Mouse (Mus musculus) heart, embryonic 13.5 days (tissue): ENCODE data around the gene Dock11. TPM values are rescaled to one million over a fixed set of nuclear protein-coding genes. Genes with fewer than 3 reads are reported as not detected.

Experiments
- ATAC-seq: fragments of 200-750 bp; cut with Nextera tagmentation; 2 replicates; pipeline ENCODE4 v1.8.0; 2017; ENCODE audit warnings: moderate TSS enrichment; ENCODE audit not compliant: insufficient number of reproducible peaks, low FRiP score, low TSS enrichment; ENCODE audit errors: extremely low read depth
- H3K27ac ChIP-seq: fragments of 300-500 bp; sonication (generic); replicated peaks from 2 replicates; pipeline ENCODE4 v1.5.1; 2015; ENCODE audit warnings: moderate library complexity, mild to moderate bottlenecking, inconsistent platforms
- H3K27me3 ChIP-seq: fragments of 300-500 bp; sonication (generic); replicated peaks from 2 replicates; pipeline ENCODE4 v1.6.1; 2015; ENCODE audit warnings: mild to moderate bottlenecking, inconsistent platforms
- H3K36me3 ChIP-seq: fragments of 300-500 bp; sonication (generic); 2 replicates; pipeline ENCODE4 v1.6.1; 2015; ENCODE audit warnings: mild to moderate bottlenecking, inconsistent platforms
- H3K4me1 ChIP-seq: fragments of 300-500 bp; sonication (generic); 2 replicates; pipeline ENCODE4 v1.6.1; 2015; ENCODE audit warnings: inconsistent platforms
- H3K4me2 ChIP-seq: fragments of 300-500 bp; sonication (generic); 2 replicates; pipeline ENCODE4 v1.6.1; 2015; ENCODE audit warnings: inconsistent platforms, mild to moderate bottlenecking, moderate library complexity
- H3K4me3 ChIP-seq: fragments of 300-500 bp; sonication (generic); 2 replicates; pipeline ENCODE4 v1.5.1; 2015; ENCODE audit warnings: moderate library complexity, mild to moderate bottlenecking, inconsistent platforms
- H3K9ac ChIP-seq: fragments of 300-500 bp; sonication (generic); 2 replicates; pipeline ENCODE4 v1.6.1; 2015; ENCODE audit warnings: inconsistent platforms, mild to moderate bottlenecking, moderate library complexity
- H3K9me3 ChIP-seq: fragments of 300-500 bp; sonication (generic); 2 replicates; pipeline ENCODE4 v1.6.1; 2016; ENCODE audit warnings: inconsistent platforms
- WGBS: fragments of 180-500 bp; shearing (Covaris S2); methylation state at CpG from one replicate; pipeline ENCODE4 v1.1.7; 2015; ENCODE audit warnings: mixed read lengths; 5-methylcytosine and 5-hydroxymethylcytosine counted together
- polyA plus RNA-seq: library from polyadenylated mRNA; unstranded; fragments of >200 nt; fragmentation: Nextera tagmentation; extraction: Ambion mirVana; gene quantifications from 2 replicates; pipeline ENCODE4 v1.2.1, GENCODE M21; 2015

The Dock11 gene
- polyA plus RNA-seq, 1 experiment from 2014 or later: 7.2 TPM

DNA sequence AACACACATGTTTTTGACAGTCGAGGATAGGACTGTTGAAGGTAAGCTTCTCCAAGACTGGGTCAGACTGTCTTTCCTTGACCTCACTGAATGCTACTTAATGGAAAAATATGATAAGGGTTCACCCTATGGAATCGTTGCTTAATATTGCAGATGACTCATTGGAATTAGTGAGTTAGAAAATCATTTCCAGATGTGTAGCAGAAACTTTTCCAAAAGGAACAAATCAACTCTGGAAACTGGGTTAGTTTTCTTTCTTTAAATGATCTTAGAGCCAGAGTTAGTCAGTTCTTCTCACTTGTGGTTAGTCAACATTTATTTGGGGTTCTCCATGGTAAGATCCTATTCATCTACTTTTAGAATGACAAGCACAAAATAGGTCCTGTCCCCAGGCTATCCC lies 30.9 kb downstream of the Dock11 start:
- Histone ChIP-seq H3K4me2 (no peak overlapping the region), H3K9ac (no peak overlapping the region), H3K27me3 (no peaks in the 10 kb centered on the region), H3K36me3 (no peaks in the 10 kb centered on the region), H3K4me3 (no peak overlapping the region), H3K27ac (peak overlapping the region; percentile 48; the same call in 1 of the 2 replicates), H3K4me1 (0 out of 2 replicates have a peak, but pooled peaks cover 3% of the 10 kb centered on the region), H3K9me3 (no peaks in the 10 kb centered on the region)
- ATAC-seq: no peak
- WGBS: 64% methylated on average over 2 of the region's 2 CpGs

DNA sequence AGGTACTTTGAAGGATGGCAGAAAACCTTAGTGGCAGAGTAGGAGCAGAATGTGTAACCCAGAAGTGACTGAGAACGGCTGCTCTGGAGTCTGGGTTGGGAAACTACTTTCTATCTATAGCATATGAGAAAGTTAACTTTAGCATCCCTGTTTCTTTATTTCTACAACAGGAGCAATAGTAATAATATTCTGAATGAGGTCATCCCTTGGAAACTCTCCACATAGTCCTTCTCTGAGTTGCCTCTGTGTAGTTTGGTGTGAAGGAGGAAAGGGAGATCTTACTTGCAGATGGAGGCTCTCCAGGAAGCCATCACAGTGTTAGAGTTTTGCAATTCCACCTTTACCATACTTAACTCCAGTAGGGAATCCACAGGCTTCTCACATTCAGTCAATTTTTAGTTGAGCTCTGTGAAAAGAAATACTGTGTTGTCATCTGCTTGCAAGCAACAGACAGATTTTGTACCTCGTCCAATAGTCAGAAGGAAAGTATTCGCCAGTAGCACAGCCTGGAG lies 31.5 kb downstream of the Dock11 start:
- Histone ChIP-seq H3K27me3 (no peaks in the 10 kb centered on the region), H3K4me1 (0 out of 2 replicates have a peak, but pooled peaks cover 3% of the 10 kb centered on the region), H3K27ac (peak overlapping the region; percentile 48; the same call in 1 of the 2 replicates), H3K36me3 (no peaks in the 10 kb centered on the region), H3K4me3 (no peak overlapping the region), H3K4me2 (no peak overlapping the region), H3K9me3 (no peaks in the 10 kb centered on the region), H3K9ac (no peak overlapping the region)
- WGBS: 56% methylated on average over 3 of the region's 3 CpGs
- ATAC-seq: no peak

DNA sequence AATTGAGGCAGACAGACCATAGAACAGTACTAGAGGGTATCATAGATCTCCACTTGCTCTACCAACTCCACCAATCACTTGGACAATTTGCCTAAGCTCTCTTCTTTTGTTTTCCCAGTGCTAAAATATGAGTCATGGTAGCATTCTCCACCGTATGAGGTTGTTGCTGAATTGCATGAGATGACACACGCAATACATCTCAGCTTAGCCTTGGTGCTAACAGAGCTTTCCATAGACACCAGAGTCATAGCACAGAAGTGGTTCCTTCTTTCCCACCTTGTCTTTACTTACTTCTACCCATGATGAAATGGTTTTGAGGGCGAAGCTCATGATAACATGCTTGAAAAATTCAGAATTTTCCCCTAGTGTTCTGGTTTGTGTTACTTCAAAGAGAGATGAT lies 33.3 kb downstream of the Dock11 start:
- no peak overlapping the region for H3K4me2 ChIP-seq
- H3K27ac ChIP-seq: no peak overlapping the region
- no peak overlapping the region for H3K4me3 ChIP-seq
- H3K4me1 ChIP-seq: 0 out of 2 replicates have a peak, but pooled peaks cover 3% of the 10 kb centered on the region
- no peak for ATAC-seq
- no peaks in the 10 kb centered on the region for H3K9me3 ChIP-seq
- no peaks in the 10 kb centered on the region for H3K27me3 ChIP-seq
- 68% methylated on average over 3 of the region's 3 CpGs for WGBS
- no peaks in the 10 kb centered on the region for H3K36me3 ChIP-seq
- no peak overlapping the region for H3K9ac ChIP-seq

DNA sequence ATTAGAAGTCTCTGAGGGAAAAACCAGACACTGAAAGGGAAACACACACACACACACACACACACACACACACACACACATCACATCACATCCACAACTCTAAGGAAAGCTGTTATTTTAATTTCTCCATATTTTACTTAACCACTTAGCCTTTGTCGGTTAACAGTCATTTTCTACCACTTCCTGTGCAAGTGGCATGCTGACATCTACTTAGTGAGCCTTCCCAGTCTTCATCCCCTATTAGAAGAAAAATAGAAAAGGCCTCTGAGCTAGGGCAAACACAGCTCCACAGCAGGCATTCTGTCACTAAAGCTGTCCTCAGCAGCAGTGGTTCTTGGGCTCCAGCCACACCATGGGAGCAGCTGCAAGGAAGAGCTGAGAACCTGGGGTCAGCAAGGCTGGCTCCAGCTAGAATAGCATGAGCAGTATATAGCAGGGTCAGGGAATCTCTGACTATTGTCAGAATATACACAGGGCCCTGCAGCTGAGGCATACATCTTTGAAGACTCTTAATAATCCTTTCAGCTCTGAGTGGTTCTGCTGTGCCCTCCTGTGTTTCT lies 36.2 kb downstream of the Dock11 start:
- Histone ChIP-seq H3K9ac (no peak overlapping the region), H3K27ac (no peak overlapping the region), H3K4me1 (peaks cover 8% of the 10 kb centered on the region; the same call in 1 of the 2 replicates), H3K4me2 (no peak overlapping the region), H3K36me3 (no peaks in the 10 kb centered on the region), H3K4me3 (no peak overlapping the region), H3K27me3 (no peaks in the 10 kb centered on the region), H3K9me3 (no peaks in the 10 kb centered on the region)
- 27% methylated on average over 1 of the region's 1 CpGs for WGBS
- no peak for ATAC-seq

DNA sequence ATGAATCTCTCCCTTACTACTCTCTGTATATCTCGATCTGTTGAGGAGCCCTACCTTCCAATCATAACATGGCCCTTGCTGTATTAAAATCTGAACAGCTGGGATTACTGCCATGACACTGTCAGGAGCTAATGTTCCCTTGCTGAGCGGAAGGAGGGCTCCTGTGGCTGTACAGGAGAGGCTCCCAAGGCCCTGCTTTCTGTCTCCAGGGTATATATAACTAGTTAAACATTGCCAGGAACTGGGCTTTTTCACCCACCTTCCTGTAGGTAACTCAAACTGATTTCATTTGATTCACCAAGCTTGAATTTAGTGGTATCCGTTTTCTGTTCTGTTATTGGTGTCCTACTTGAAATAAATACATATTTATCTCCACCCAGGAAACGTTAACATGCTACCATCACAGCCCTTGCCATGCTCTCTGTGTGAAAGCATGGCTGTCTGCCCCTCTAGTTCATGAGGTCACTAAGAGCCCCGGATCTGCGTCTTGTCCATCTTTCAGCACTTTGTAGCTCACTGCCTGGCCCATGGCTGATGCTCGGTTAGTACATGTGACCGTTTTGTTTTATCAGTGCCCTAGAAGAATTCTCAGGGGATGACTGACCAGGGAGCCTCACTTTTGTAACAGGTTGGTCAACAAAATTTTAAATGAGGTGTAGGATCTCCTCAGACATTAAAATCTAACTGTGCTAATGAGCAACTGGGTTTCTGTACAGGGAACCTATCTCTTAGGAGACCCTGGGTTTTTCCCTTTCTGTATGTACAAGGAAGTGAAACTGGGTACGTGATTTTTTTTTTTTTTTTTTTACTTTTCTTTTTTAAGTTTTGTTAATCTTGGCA lies 41.7 kb downstream of the Dock11 start:
- peak overlapping the region; percentile 54 for H3K27ac ChIP-seq
- 41% methylated on average over 9 of the region's 9 CpGs for WGBS
- H3K4me3 ChIP-seq: no peak overlapping the region
- no peaks in the 10 kb centered on the region for H3K9me3 ChIP-seq
- no peak overlapping the region for H3K4me2 ChIP-seq
- H3K4me1 ChIP-seq: peaks cover 14% of the 10 kb centered on the region
- H3K27me3 ChIP-seq: no peaks in the 10 kb centered on the region
- H3K9ac ChIP-seq: no peak overlapping the region
- ATAC-seq: no peak
- no peaks in the 10 kb centered on the region for H3K36me3 ChIP-seq

DNA sequence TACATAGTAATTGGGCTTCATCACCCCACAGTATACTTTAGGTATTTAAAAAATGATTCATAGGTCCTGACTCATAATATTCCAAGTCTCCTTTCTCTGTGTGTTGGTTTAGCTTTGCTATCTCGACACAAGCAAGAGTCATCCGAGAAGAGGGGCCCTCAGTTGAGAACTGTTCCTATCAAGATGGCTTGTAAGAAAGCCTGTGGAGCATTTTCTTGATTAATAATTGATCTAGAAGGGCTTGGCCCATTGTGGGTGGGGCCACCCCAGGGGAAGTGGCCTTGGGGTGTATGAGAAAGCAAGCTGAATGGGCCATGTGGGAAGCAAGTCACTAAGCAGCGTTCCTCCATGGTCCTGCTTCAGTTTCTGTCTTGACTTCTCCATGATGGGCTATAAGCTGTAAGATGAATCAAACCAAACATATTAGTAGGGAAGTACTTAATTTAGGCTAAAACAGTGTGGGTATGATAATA lies 42.3 kb downstream of the Dock11 start:
- Histone ChIP-seq H3K9ac (no peak overlapping the region), H3K4me3 (no peak overlapping the region), H3K27me3 (no peaks in the 10 kb centered on the region), H3K4me2 (no peak overlapping the region), H3K27ac (no peak overlapping the region), H3K36me3 (no peaks in the 10 kb centered on the region), H3K9me3 (no peaks in the 10 kb centered on the region), H3K4me1 (peaks cover 16% of the 10 kb centered on the region)
- no peak for ATAC-seq
- 52% methylated on average over 3 of the region's 3 CpGs for WGBS

DNA sequence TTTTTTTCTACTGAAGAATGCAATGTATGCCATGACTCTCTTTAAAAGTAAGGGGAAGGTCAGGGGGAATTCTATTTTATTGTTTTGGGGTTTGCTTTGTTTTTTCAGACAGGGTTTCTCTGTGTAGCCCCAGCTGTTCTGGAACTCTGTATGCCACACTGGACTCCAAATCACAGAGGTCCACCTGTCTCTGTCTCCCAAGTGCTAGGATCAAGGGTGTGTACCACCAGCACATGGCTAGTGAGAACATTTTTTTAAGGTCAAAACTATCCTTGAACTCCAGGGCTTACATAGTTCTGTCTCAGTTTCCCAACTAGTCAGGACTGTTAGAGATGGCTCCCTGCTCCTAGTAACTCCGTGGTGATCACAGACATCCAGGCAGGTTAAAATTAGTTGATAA lies 43.3 kb downstream of the Dock11 start:
- Histone ChIP-seq H3K27ac (no peak overlapping the region), H3K4me3 (no peak overlapping the region), H3K9me3 (no peaks in the 10 kb centered on the region), H3K9ac (no peak overlapping the region), H3K36me3 (no peaks in the 10 kb centered on the region), H3K4me2 (no peak overlapping the region), H3K4me1 (peaks cover 16% of the 10 kb centered on the region), H3K27me3 (no peaks in the 10 kb centered on the region)
- WGBS: 31% methylated on average over 1 of the region's 1 CpGs
- no peak for ATAC-seq

DNA sequence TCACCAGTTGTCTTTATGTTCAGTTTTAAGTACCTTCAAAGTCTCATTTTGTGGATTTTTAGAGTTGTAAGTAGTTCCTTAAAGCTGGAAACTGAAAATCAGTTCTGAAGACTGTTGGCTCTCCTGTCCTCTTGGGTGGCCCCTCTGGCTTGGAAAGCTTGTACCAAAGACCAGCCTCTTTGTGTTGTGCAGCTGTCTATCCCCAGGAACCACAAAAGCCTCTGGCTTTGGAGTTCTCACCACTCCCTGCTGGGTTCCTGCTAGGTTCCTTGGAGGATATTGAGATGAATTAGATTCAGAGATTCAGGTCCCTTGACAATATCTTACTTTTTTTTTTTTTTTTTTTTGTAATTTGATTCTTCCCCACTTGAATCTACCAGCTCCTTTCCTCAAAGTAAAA lies 44.3 kb downstream of the Dock11 start:
- H3K4me1 ChIP-seq: peaks cover 12% of the 10 kb centered on the region
- no peaks in the 10 kb centered on the region for H3K36me3 ChIP-seq
- no peak overlapping the region for H3K4me2 ChIP-seq
- no peaks in the 10 kb centered on the region for H3K9me3 ChIP-seq
- ATAC-seq: no peak
- H3K27me3 ChIP-seq: no peaks in the 10 kb centered on the region
- H3K27ac ChIP-seq: no peak overlapping the region
- H3K9ac ChIP-seq: no peak overlapping the region
- no peak overlapping the region for H3K4me3 ChIP-seq

DNA sequence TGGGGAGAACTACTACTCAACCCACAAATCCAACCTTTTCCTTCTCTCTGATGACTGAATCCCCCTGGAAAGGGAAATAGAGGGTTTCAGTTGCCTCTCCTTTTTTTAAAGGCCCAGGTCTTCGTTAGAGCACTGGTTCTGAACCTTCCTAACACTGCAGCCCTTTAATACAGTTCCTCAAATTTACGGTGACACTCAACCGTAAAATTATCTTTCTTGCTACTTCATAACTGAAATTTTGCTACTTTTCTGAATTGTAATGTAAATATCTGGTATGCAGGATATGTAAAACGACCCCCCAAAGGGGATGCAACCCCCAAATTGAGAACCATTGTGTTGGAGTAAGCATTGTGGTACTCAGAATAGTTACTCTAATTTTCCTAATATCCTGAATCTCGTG lies 49.5 kb downstream of the Dock11 start:
- no peak overlapping the region for H3K4me2 ChIP-seq
- no peaks in the 10 kb centered on the region for H3K36me3 ChIP-seq
- 0 out of 2 replicates have a peak, but pooled peaks cover 2% of the 10 kb centered on the region for H3K4me1 ChIP-seq
- H3K27ac ChIP-seq: no peak overlapping the region
- no peaks in the 10 kb centered on the region for H3K9me3 ChIP-seq
- no peak overlapping the region for H3K9ac ChIP-seq
- H3K27me3 ChIP-seq: no peaks in the 10 kb centered on the region
- H3K4me3 ChIP-seq: no peak overlapping the region
- 67% methylated on average over 5 of the region's 5 CpGs for WGBS
- no peak for ATAC-seq

DNA sequence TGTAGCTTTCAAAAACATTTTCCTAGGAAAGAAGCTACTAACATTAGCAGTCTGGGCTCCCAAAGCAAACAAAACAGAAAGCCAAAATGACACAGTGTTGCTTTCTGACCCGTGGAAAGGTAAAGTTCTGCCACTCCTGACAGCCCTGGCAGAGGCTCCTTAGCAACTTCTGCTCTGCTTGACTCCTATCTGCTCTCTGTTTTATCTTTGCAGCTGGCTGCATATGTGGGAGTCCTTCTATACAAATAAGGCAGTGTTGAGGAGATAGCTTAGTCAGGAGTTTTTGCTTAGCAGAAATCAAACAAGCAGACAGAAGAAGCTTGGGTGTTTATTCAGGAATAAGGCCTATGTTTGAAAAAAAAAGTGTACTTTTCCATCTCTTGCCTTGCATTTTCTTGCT lies 57.8 kb downstream of the Dock11 start:
- Histone ChIP-seq H3K4me1 (no peaks in the 10 kb centered on the region), H3K9me3 (no peaks in the 10 kb centered on the region), H3K9ac (no peak overlapping the region), H3K27me3 (no peaks in the 10 kb centered on the region), H3K4me2 (no peak overlapping the region), H3K36me3 (no peaks in the 10 kb centered on the region), H3K4me3 (no peak overlapping the region), H3K27ac (no peak overlapping the region)
- ATAC-seq: no peak
- 16% methylated on average over 1 of the region's 1 CpGs for WGBS

DNA sequence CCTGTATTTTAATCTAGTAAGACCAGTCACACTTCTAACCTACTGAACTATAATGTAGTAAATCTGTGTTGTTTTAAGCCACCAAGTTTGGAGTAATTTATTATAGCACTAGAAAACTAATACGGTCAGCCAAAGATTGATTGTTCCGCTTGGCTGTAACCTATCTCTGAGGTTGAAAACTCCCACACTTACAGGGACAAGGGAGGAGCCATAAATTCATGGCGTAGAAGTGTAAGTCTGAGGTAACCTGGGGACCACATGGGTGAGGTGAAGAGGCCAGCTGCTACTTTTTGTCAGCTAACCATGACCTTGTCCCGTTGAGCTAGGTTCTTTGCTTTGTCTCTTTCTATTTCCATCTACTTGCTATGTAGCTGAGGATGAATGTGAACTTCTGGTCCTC lies 61.5 kb downstream of the Dock11 start:
- Histone ChIP-seq H3K36me3 (no peaks in the 10 kb centered on the region), H3K9ac (no peak overlapping the region), H3K4me3 (no peak overlapping the region), H3K27ac (no peak overlapping the region), H3K4me1 (no peaks in the 10 kb centered on the region), H3K27me3 (no peaks in the 10 kb centered on the region), H3K4me2 (no peak overlapping the region), H3K9me3 (no peaks in the 10 kb centered on the region)
- WGBS: 73% methylated on average over 4 of the region's 4 CpGs
- ATAC-seq: no peak
